Mouse (Mus musculus) liver, adult 2 months (tissue): ENCODE data around the gene Stk35.

ENCODE experiments used
- CTCF ChIP-seq: fragments of 200-500 bp; IDR thresholded peaks from 2 replicates; pipeline ENCODE4 v1.5.1; 2011; ENCODE audit warnings: low read depth, low read length, control low read depth
- POLR2A ChIP-seq: fragments of 200-500 bp; IDR thresholded peaks from 2 replicates; pipeline ENCODE4 v1.6.1; 2011; ENCODE audit warnings: low read length, control low read depth; ENCODE audit not compliant: insufficient read depth; ENCODE audit errors: extremely low read depth

DNA sequence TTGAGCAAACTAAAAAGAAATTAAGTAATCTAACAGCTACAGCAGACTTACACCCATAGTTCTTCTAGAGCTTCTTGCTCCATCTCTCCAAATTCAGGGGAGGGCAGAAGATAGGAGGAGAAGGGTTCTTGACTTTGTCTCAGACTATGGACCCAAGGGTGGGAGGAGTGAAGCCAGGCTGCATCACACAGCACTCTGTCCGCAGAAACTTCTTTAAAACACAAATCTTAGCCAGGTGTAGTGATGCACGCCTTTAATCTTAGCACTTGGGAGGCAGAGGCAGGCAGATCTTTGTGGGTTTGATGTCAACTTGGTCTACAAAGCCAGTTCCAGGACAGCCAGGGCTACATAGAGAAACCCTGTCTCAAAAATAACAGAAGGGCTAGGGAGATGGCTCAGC is 3.8 kb upstream of the Stk35 start:
- TF ChIP-seq CTCF = no peak
- TF ChIP-seq POLR2A = no peak
